Mouse (Mus musculus) adrenal gland, postnatal 25 days (tissue): ENCODE measurements around the gene Pknox2. TPM values are rescaled to one million over a fixed set of nuclear protein-coding genes. Genes with fewer than 3 reads are reported as not detected.

Experiments
- DNase-seq: peaks from one replicate; pipeline ENCODE4 v3.0.0; 2021; ENCODE audit warnings: mixed read lengths
- long read RNA-seq: library from polyadenylated mRNA; stranded (forward); transcript quantifications from one replicate; pipeline ENCODE4 v2.0.0, GENCODE M21; 2021
- total RNA-seq: library from RNA; stranded (reverse); gene quantifications from 2 replicates; pipeline ENCODE4 v1.2.3, GENCODE M21; 2021

Pknox2 gene
- total RNA-seq = 1.9 and 2.2 TPM in 2 replicates
- long read RNA-seq, partial matches to known transcripts = 0 of 1 reads
- long read RNA-seq, other reads (novel, unspliced or antisense) = 0 of 1 reads

GRCm38 (mm10) chr9:37147359-37147685 lies at the start of gene Pknox2:
TSS of gene Pknox2 (minus strand) at chr9:37147407.
- peak; percentile 80 for DNase-seq

- no peak for DNase-seq
These were observed 40.8 kb upstream of the Pknox2 start for GRCm38 (mm10) chr9:37188024-37188423.

- DNase-seq = no peak
These were observed 40.2 kb upstream of the Pknox2 start for GRCm38 (mm10) chr9:37187407-37187806.

DNA sequence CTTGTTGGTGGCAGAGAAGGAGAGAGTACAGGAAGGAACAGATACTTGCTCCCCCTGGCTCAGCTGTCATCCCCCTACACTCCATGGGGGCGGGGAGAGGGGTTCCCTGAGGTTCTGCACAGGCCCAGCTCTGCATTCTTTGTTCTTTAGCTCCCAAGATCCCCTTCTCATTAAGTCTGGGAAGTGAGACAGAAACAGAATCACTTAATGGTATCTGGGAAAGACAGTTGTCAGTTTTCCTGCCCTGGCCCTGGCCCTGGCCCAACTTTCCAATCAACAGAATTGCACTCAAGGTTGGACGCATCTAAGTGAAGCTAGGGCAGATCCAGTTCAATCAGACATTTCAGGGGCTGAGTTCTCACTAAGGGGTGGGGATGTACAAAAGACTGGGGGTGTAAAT lies 36.0 kb upstream of the Pknox2 start:
- peak; percentile 8 for DNase-seq

GRCm38 (mm10) chr9:37181596-37181995 lies 34.4 kb upstream of the Pknox2 start:
- no peak for DNase-seq

DNA sequence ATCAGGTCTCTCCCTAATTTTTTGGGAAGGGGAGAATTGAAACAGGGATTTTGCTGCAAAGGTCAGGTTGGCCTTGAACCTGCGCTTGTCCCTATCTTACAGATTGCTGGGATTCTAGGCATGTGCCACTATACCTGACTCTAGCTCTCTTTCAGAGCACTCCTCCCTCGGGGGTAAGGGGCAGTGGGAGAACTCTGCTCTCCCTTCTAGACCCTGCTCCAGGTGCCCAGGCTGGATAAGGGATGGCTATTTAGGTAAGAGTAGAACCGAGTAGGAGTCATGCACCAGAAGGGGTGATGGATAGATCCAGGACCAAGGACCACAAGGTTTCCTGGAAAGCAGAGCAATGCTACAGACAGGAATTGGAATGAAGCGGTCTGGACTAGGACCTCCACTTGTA lies 32.4 kb upstream of the Pknox2 start:
- no peak for DNase-seq

DNA sequence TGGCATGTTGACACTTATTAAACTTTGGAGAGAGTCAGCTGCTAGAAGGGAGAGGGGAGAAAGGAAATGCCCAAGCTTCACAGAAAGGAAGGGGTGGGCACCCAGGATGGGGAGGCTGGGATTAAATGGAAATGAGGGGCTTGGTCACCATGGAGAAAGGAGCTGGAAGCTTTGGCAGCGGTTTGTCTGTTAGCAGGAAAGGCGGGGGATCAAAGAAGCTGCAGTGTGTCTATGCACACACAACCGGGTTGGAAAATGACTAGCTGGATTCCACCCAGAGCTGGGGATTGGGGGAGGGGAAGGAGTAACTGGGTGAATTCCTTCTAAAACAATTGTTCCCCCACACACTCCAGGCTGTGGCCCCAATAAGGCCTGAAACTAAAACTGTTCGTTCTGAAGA lies 31.7 kb upstream of the Pknox2 start:
- no peak for DNase-seq

DNA sequence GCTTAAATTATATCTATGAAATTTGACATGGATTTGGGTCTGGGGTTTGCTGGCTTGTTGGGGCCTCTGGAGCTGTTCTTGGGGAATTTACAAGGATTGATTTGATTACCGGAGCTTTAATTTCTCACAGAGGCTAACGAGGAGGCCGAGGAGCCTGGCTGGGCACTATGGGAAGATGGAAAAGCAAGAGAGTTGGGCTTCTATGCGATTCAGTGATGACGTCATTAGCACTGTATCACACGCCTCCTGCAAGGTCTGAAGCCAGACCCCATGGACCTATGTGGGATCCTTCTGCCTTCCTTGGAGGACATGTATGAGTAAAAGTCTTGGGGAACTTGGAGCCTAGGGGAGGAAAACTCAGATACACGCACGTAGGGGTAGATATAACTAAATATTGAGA lies 30.3 kb upstream of the Pknox2 start:
- DNase-seq = no peak

DNA sequence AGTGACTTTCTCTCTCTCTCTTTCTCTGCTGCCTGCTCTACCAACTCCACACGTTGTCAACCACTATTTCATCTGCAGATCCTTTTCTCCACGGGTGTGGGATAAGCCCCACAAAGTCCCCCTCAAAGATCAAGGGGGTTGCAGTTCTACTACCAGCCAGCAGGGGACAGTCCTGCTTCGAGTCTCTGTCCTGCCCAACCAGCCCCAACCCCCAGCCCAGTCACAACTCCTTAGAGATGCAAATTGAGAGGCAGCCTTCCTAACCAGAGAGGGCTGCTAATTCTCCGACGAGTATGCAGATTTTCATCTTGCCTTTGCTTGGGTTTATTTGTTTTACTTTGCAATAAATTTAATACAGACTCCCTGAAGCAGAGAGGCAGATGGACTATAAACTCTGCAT lies 29.9 kb upstream of the Pknox2 start:
- peak; percentile 52 for DNase-seq

- no peak for DNase-seq
These were observed 28.8 kb upstream of the Pknox2 start for GRCm38 (mm10) chr9:37176002-37176401.

- DNase-seq = no peak
These were observed 26.2 kb upstream of the Pknox2 start for GRCm38 (mm10) chr9:37173376-37173775.

- no peak for DNase-seq
These were observed 19.7 kb upstream of the Pknox2 start for GRCm38 (mm10) chr9:37166899-37167298.

- no peak for DNase-seq
These were observed 13.5 kb upstream of the Pknox2 start for GRCm38 (mm10) chr9:37160686-37161085.

DNA sequence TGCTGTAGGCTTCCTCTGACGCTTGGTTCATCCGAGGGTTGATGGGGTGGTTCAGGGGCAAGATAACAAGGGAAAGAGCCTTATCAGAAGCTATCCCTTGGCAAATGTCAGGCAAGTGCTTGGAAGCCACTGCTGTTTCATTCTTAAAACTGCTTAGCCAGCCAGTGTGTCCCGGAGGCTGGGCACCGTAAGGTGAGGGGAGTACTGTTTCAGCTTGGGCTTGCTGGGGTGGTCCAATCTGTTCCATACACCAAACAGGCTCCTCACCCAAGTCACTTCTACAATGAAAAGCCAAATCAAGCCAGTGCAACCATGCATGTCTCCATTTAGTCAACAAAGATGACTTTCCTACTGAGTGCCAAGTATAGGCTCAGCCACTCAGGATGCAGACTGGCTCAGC lies 679 bp upstream of the Pknox2 start:
- DNase-seq = no peak

DNA sequence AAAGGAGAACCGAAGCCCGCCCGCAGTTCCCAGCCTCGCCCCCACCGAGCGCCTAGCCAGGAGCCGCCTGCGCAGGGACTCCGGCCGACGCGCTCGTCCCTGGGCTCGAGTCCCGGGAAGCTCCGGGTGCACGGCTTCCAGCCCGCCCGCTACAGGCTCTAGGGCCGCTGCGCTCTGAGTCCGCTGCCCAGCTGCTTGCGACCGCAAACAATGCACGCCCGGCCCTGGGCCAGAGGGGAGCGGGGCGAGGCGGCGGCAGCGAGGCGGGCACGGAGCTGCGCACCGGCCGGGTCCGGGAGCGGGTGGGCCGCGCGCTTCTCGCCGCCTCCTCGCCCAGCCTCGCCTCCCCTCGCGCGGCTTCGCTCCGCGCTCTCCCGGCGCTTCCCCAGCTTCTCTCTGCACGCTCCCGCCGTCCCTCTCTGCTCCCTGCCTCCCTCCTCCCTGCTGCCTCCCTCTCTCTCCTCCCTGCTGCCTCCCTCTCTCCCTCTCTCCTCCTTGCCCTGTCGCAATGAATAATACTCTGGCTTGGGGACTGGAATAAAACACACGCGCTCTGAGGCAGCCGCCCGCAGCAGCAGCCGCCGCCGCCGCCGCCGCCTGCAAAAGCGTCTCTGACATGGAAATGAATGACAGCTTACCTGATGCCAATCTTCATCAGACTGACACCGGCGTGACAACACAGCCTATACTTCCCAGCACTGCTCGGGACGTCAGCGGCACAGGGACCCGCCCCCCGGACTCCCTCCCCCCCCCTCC lies 426 bp downstream of the Pknox2 start:
- peak; percentile 71 for DNase-seq

- no peak for DNase-seq
These were observed 929 bp downstream of the Pknox2 start for GRCm38 (mm10) chr9:37146353-37146602.

- DNase-seq = peak; percentile 39
These were observed 1.4 kb downstream of the Pknox2 start for GRCm38 (mm10) chr9:37145616-37146352.

- peak; percentile 45 for DNase-seq
These were observed 2.0 kb downstream of the Pknox2 start for GRCm38 (mm10) chr9:37145151-37145615.

DNA sequence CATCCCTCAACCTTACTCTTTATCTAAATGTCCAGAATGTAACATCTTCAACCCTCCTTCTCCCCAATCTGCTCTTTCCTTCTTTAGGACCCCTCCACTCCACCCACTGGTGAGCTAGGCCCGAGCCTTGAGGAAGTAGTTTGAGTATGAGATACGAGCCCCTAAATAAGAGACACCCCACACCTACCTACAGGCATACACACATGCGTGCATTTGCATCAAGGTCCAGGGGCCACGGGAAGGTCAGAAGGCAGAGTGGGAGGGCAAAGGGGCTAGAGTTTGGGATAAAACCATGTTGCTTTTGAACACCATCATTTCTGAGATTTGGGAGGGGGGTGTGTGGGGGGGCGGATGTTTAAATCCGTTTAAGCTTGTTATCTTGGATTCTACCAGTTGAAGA lies 2.5 kb downstream of the Pknox2 start:
- no peak for DNase-seq

- no peak for DNase-seq
These were observed 3.0 kb downstream of the Pknox2 start for GRCm38 (mm10) chr9:37144251-37144650.

DNA sequence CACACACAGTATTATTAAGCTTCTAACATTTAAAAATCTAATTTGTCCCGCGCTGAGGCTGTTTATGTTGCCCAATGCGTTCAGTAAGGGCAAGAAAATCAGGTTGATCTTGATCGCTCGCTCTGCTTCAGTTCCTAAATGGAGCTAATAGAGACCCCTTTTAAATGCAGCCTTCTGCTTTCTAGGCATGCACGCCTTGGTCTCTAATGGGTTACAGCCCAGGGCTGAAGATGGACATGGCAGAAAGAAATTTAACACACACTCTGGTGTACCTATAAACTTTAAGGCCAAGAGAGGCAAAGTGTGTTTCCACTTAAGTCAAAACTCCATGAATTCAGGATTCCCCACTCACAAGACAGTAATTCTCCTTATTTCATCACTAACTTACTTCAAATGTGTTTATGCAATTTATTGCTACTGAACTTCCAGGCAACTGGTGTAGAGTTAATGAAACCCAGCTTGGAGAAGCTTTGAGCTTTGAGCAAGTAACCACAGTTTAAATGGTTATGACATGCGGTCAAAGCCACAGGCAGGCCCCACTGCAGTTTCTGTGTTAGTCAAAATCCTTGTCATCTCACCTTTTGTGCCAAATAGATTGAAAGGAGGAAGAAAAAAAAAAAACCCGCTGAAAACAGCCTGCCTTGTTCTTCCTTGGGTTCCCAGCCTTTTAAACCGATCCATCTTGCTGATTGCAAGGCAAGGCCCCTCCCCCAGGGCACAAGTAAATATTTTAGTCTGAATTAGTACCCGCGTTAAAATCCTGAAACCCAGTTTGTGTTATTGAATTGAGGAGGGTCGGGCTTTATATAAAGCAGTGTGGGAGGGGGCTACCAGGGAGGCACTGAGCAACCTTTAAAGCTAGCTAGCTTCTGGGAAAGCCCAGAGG lies 3.9 kb downstream of the Pknox2 start:
- no peak for DNase-seq

DNA sequence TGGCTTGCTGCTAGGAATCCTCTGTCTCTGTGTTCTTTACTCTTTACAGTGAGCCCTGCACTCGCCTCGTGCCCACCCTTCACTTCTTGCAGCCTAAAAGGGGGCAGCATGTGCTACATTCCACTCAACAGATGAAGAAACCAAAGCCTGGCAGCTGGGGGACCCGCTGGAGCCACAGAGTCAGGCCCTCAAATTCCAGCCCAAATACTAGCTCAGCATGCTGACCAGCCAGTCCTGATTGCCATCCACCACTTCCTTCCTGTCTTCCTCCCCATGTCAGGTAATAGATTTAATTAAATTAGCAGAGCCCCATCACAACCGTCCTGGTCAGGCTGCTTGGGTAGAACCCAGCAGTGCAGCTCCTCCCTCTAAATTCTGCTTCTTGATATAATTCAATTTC lies 5.1 kb downstream of the Pknox2 start:
- no peak for DNase-seq
